Mouse (Mus musculus) kidney, adult 2 months (tissue): ENCODE measurements at regions not wholly inside any gene's neighbourhood (a gene's known extent, or its start where the extent isn't known, plus 50 kb on each side); places are given as distances from the start of the nearest gene placed in this dataset.
A peak's percentile ranks its signal among the peaks of the same experiment; 100 is the strongest.
"Not testable (repeated sequence)": the region's sequence is repeated elsewhere in the genome, so short reads cannot be mapped to it uniquely, and the experiment has no call there.

Experiments
- CTCF ChIP-seq: fragments of 200-500 bp; conservative IDR thresholded peaks from 2 replicates; pipeline ENCODE4 v1.5.1; 2011; ENCODE audit warnings: low read depth, mild to moderate bottlenecking, control low read depth, low read length, moderate library complexity, mixed read lengths; ENCODE audit not compliant: insufficient read depth, insufficient read length
- POLR2A ChIP-seq: fragments of 200-500 bp; IDR thresholded peaks from one replicate; pipeline ENCODE4 v1.6.1; 2011; ENCODE audit warnings: low read depth, low read length, control low read depth

GRCm38 (mm10) chr7:60617070-60617674 lies 477.2 kb upstream of the Snrpn start:
- not testable (repeated sequence) for TF ChIP-seq POLR2A
- TF ChIP-seq CTCF: 0 out of 2 replicates have a peak, but pooled peaks have one; percentile 1
